Mouse (Mus musculus) hindbrain, embryonic 15.5 days (tissue): ENCODE data around the gene Eif2d. TPM values are rescaled to one million over a fixed set of nuclear protein-coding genes. Genes with fewer than 3 reads are reported as not detected.

Source experiments
- ATAC-seq: fragments of 200-750 bp; cut with Nextera tagmentation; 2 replicates; pipeline ENCODE4 v1.8.0; 2017; ENCODE audit warnings: low read depth, moderate number of reproducible peaks, moderate TSS enrichment; ENCODE audit not compliant: low FRiP score
- H3K27ac ChIP-seq: fragments of 300-500 bp; sonication (generic); replicated peaks from 2 replicates; pipeline ENCODE4 v1.5.1; 2015; ENCODE audit warnings: mild to moderate bottlenecking, inconsistent platforms
- H3K27me3 ChIP-seq: fragments of 300-500 bp; sonication (generic); 2 replicates; pipeline ENCODE4 v1.6.1; 2015; ENCODE audit warnings: control low read depth, inconsistent platforms
- H3K36me3 ChIP-seq: fragments of 300-500 bp; sonication (generic); 2 replicates; pipeline ENCODE4 v1.6.1; 2015; ENCODE audit warnings: control low read depth, inconsistent platforms
- H3K4me1 ChIP-seq: fragments of 300-500 bp; sonication (generic); replicated peaks from 2 replicates; pipeline ENCODE4 v1.6.1; 2015; ENCODE audit warnings: control low read depth, inconsistent platforms
- H3K4me2 ChIP-seq: fragments of 300-500 bp; sonication (generic); 2 replicates; pipeline ENCODE4 v1.6.1; 2015; ENCODE audit warnings: moderate library complexity, mild to moderate bottlenecking, inconsistent platforms
- H3K4me3 ChIP-seq: fragments of 300-500 bp; sonication (generic); 2 replicates; pipeline ENCODE4 v1.5.1; 2015; ENCODE audit warnings: mild to moderate bottlenecking, inconsistent platforms
- H3K9ac ChIP-seq: fragments of 300-500 bp; sonication (generic); 2 replicates; pipeline ENCODE4 v1.6.1; 2015; ENCODE audit warnings: inconsistent platforms
- H3K9me3 ChIP-seq: fragments of 300-500 bp; sonication (generic); 2 replicates; pipeline ENCODE4 v1.6.1; 2016; ENCODE audit warnings: control low read depth, inconsistent platforms
- WGBS: fragments of 180-500 bp; shearing (Covaris S2); methylation state at CpG from one replicate; pipeline ENCODE4 v1.1.7; 2015; 5-methylcytosine and 5-hydroxymethylcytosine counted together
- polyA plus RNA-seq: library from polyadenylated mRNA; unstranded; fragments of >200 nt; fragmentation: Nextera tagmentation; extraction: Ambion mirVana; gene quantifications from 2 replicates; pipeline ENCODE4 v1.2.1, GENCODE M21; 2015

The Eif2d gene
- polyA plus RNA-seq = 49.1 and 51.9 TPM in 2 replicates

GRCm38 (mm10) chr1:131153018-131153629 lies at the start of gene Eif2d:
TSS of gene Eif2d (plus strand) at chr1:131153181.
- H3K27me3 ChIP-seq = 0 out of 2 replicates have a peak, but pooled peaks cover 4% of the 10 kb centered on the region
- H3K4me3 ChIP-seq = peak within 1 kb of the TSS; percentile 75
- H3K4me2 ChIP-seq = peak within 1 kb of the TSS; percentile 84
- peak; percentile 99 for ATAC-seq
- H3K9me3 ChIP-seq = no peaks in the 10 kb centered on the region
- H3K4me1 ChIP-seq = peaks cover 22% of the 10 kb centered on the region
- peak within 1 kb of the TSS; percentile 69 for H3K27ac ChIP-seq
- H3K36me3 ChIP-seq = 0 out of 2 replicates have a peak, but pooled peaks cover 3% of the 10 kb centered on the region
- H3K9ac ChIP-seq = peak within 1 kb of the TSS; percentile 72
- WGBS = 2% methylated on average over 27 of the region's 27 CpGs

DNA sequence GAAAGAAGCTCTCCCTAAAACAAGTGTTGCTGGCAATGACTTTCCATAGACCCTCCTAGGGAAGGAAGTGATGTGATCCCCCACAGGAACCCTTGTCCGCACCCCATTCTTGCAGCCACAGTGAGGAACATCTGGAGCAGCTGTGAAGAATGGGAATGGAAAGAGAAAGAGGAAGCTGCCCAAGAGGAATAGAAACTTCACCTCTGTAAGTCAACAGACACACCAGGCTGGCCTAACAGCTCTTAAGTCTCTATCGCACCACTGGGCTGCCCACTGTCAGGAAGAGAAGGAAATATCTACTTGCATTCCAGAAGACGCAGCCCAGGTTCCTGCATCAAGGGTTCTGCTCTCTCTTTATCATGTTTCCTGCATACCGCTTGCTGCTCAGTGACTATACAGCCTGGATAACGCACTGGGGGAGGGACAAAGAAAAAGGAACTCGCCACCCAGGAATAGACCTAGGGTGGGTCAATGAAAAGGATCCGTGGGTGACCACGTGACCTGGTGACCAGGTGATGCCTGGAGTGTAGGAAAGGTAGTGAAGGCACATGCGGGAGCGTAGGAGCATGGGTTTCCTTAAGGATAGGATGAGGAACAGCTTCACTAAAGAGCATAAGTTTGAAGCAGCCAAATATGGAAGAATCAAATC lies 49.1 kb upstream of the Eif2d start:
- Histone ChIP-seq H3K9ac (no peak overlapping the region), H3K4me3 (no peak overlapping the region), H3K36me3 (no peaks in the 10 kb centered on the region), H3K9me3 (no peaks in the 10 kb centered on the region), H3K4me1 (no peaks in the 10 kb centered on the region), H3K27ac (no peak overlapping the region), H3K4me2 (no peak overlapping the region), H3K27me3 (no peaks in the 10 kb centered on the region)
- ATAC-seq = no peak
- 85% methylated on average over 10 of the region's 10 CpGs for WGBS

GRCm38 (mm10) chr1:131107575-131108308 lies 45.2 kb upstream of the Eif2d start:
- Histone ChIP-seq H3K36me3 (no peaks in the 10 kb centered on the region), H3K9ac (no peak overlapping the region), H3K9me3 (no peaks in the 10 kb centered on the region), H3K27me3 (no peaks in the 10 kb centered on the region), H3K4me3 (no peak overlapping the region), H3K4me1 (no peaks in the 10 kb centered on the region), H3K27ac (no peak overlapping the region), H3K4me2 (no peak overlapping the region)
- 70% methylated on average over 10 of the region's 10 CpGs for WGBS
- ATAC-seq = no peak

DNA sequence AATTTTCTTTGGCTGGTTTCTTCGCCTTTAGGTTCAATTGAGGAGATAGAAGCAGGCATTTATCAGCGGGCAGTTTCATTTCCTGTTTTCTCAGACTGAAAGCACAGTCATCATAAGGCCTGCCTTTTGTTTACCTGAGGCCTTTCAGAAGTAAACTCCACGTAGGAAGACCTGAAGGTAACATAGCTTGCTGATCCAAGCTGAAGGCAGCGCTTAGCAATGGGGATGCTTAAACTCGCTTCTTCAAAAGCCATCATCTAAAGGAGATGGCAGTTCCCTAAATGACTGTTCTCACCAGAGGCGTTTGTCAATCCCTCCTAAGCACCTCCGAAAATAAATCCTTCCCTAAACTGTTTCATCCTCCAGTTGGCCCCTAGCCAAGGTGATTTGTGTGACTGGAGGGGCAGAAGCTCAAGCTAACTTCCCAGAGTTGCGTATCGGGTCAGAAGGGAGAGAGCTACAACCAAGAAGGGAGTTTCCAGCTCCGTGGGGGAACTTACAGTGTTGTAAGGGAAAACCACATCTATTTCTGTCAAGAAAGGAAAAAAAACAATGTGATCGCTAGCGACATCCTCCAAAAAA lies 42.4 kb upstream of the Eif2d start:
- no peaks in the 10 kb centered on the region for H3K4me1 ChIP-seq
- WGBS = 81% methylated on average over 12 of the region's 12 CpGs
- no peak overlapping the region for H3K9ac ChIP-seq
- H3K4me2 ChIP-seq = no peak overlapping the region
- no peaks in the 10 kb centered on the region for H3K36me3 ChIP-seq
- no peak overlapping the region for H3K4me3 ChIP-seq
- no peak for ATAC-seq
- no peaks in the 10 kb centered on the region for H3K27me3 ChIP-seq
- H3K9me3 ChIP-seq = no peaks in the 10 kb centered on the region
- no peak overlapping the region for H3K27ac ChIP-seq

DNA sequence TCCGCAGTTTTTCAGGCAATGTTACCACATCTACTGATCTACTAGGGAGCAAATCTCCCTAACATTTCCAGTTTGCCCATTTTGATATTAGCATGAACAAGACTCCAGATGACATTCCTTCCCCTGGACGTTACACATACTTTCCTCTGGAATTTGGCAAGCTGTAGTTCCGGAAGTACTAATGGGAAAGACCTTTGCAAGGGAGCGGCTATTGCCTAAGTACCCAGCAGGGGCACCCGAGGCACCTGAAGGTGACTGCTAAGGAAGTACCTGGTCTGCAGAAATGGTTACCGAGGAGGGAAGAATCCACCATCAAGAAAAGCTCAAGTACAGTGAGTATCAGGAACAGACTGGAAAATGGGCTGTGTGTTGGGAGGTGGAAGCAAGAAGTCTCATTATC lies 40.4 kb upstream of the Eif2d start:
- H3K27ac ChIP-seq = no peak overlapping the region
- no peak overlapping the region for H3K9ac ChIP-seq
- H3K9me3 ChIP-seq = no peaks in the 10 kb centered on the region
- no peak overlapping the region for H3K4me3 ChIP-seq
- no peak for ATAC-seq
- H3K27me3 ChIP-seq = no peaks in the 10 kb centered on the region
- H3K4me2 ChIP-seq = no peak overlapping the region
- no peaks in the 10 kb centered on the region for H3K36me3 ChIP-seq
- peaks cover 9% of the 10 kb centered on the region for H3K4me1 ChIP-seq
- 47% methylated on average over 6 of the region's 6 CpGs for WGBS

- WGBS = 18% methylated on average over 6 of the region's 6 CpGs
- H3K27me3 ChIP-seq = no peaks in the 10 kb centered on the region
- H3K9me3 ChIP-seq = no peaks in the 10 kb centered on the region
Measured at GRCm38 (mm10) chr1:131115932-131116331, 37.0 kb upstream of the Eif2d start.

GRCm38 (mm10) chr1:131116430-131117011 lies 36.5 kb upstream of the Eif2d start:
- no peaks in the 10 kb centered on the region for H3K27me3 ChIP-seq
- peak overlapping the region; percentile 28; the same call in 1 of the 2 replicates for H3K4me2 ChIP-seq

More at GRCm38 (mm10) chr1:131115932-131116331, 37.0 kb upstream of the Eif2d start:
- Histone ChIP-seq H3K4me3 (no peak overlapping the region), H3K27ac (no peak overlapping the region), H3K36me3 (no peaks in the 10 kb centered on the region), H3K4me1 (peaks cover 9% of the 10 kb centered on the region), H3K9ac (no peak overlapping the region), H3K4me2 (no peak overlapping the region)
- no peak; the same call in 1 of the 2 replicates for ATAC-seq

DNA sequence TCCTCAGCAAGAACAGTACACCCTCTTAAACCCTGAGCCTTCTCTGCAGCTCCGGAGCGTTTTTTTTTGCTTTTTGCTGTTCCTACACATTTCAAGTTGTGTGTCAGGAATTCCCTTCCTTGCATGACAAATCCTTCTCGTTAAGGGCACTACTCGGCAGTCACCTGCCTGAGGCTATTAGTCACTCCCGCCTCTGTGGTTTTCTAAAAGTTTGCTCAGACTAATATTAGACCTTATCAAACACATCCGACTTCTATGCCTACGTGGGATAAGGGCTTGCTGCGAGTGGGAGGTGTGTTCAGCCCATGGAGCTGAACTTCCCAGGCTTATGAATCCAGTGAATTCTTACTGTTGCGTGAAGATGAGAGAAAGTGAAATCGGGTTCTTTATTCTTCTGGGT lies 34.5 kb upstream of the Eif2d start:
- Histone ChIP-seq H3K27me3 (no peaks in the 10 kb centered on the region), H3K9ac (no peak overlapping the region), H3K9me3 (no peaks in the 10 kb centered on the region), H3K4me2 (no peak overlapping the region), H3K27ac (no peak overlapping the region), H3K36me3 (no peaks in the 10 kb centered on the region), H3K4me1 (peaks cover 9% of the 10 kb centered on the region), H3K4me3 (no peak overlapping the region)
- no peak for ATAC-seq
- 75% methylated on average over 10 of the region's 10 CpGs for WGBS

More at GRCm38 (mm10) chr1:131116430-131117011, 36.5 kb upstream of the Eif2d start:
- WGBS = 34% methylated on average over 13 of the region's 13 CpGs
- Histone ChIP-seq H3K4me3 (no peak overlapping the region), H3K4me1 (peaks cover 9% of the 10 kb centered on the region), H3K9me3 (no peaks in the 10 kb centered on the region), H3K9ac (peak overlapping the region; percentile 19; the same call in 1 of the 2 replicates), H3K27ac (peak overlapping the region; percentile 80), H3K36me3 (no peaks in the 10 kb centered on the region)
- ATAC-seq = peak; percentile 40; the same call in 1 of the 2 replicates

DNA sequence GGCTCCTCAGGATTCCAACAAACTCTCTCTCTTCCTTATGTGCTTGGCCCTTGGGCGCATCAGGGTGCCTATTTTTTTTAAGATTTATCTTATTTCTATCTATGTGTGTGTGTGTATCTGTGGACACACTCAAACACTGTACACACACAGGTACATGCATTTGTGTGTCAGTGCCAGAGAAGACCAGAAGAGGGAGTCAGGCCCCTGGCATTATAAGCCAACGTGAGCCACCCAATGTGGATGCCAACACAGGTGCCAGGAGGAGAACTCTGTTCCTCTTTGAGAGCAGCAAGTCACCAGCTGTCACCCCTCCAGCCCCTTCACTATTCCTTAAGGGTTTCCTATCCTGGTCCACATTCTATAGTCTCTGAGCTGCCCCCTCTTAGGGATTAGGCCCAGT lies 34.0 kb upstream of the Eif2d start:
- H3K4me1 ChIP-seq = peaks cover 9% of the 10 kb centered on the region
- no peak overlapping the region for H3K4me2 ChIP-seq
- no peaks in the 10 kb centered on the region for H3K36me3 ChIP-seq
- 69% methylated on average over 2 of the region's 2 CpGs for WGBS
- H3K27me3 ChIP-seq = no peaks in the 10 kb centered on the region
- no peak overlapping the region for H3K4me3 ChIP-seq
- H3K27ac ChIP-seq = no peak overlapping the region
- no peak overlapping the region for H3K9ac ChIP-seq
- ATAC-seq = no peak
- no peaks in the 10 kb centered on the region for H3K9me3 ChIP-seq

GRCm38 (mm10) chr1:131121987-131122386 lies 31.0 kb upstream of the Eif2d start:
- no peaks in the 10 kb centered on the region for H3K27me3 ChIP-seq
- WGBS = 42% methylated on average over 3 of the region's 3 CpGs
- no peaks in the 10 kb centered on the region for H3K36me3 ChIP-seq
- no peak overlapping the region for H3K4me3 ChIP-seq
- no peaks in the 10 kb centered on the region for H3K9me3 ChIP-seq
- H3K4me2 ChIP-seq = no peak overlapping the region
- H3K9ac ChIP-seq = no peak overlapping the region
- H3K27ac ChIP-seq = no peak overlapping the region
- peaks cover 1% of the 10 kb centered on the region for H3K4me1 ChIP-seq
- no peak for ATAC-seq

DNA sequence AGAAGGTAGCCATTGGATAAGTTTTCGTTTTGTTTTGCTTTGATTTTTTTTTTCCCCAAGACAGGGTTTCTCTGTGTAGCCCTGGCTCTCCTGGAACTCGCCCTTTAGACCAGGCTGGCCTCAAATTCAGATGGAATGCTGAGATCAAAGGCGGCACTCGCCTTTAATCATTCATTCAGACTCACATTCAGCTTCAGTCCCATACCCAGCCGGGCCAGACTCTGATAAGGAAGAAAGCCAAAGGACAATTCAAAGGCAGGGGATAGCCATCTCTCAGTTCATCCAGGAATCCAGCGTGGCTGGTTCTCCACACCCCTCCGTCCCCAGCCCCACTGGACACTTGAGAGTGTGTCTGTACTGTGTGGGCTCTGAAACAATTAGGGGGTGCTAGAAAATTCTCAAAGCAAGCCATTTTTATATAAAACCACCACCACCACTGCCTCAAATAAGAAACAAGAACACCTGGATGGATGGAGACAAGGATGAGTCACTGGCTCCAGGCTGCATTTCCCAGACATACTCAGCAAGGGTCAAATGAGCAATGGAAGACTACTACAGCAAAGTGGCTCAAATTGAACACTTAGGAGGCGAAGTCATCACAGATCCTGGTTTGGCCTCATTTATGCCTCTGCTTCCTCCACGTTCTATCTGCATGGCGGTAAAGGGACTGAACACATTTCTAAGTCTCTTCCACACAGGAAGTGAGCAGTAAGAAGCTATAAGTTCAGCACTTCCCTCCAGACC lies 29.3 kb upstream of the Eif2d start:
- H3K4me3 ChIP-seq = no peak overlapping the region
- WGBS = 70% methylated on average over 10 of the region's 10 CpGs
- no peak overlapping the region for H3K27ac ChIP-seq
- no peaks in the 10 kb centered on the region for H3K9me3 ChIP-seq
- H3K4me1 ChIP-seq = no peaks in the 10 kb centered on the region
- H3K36me3 ChIP-seq = peaks cover 15% of the 10 kb centered on the region
- H3K4me2 ChIP-seq = no peak overlapping the region
- no peak for ATAC-seq
- no peak overlapping the region for H3K9ac ChIP-seq
- no peaks in the 10 kb centered on the region for H3K27me3 ChIP-seq
